Mouse (Mus musculus): ENCODE data around the gene Nrp2. TPM values are rescaled to one million over a fixed set of nuclear protein-coding genes. Genes with fewer than 3 reads are reported as not detected.

The Nrp2 gene
- polyA plus RNA-seq, 1 experiment from 2014 or later: 7.0 TPM

- Histone ChIP-seq H3K9me3 (no peaks in the 10 kb centered on the region), H3K9ac (no peak overlapping the region), H3K27me3 (replicated peaks) (no peaks in the 10 kb centered on the region), H3K27ac (replicated peaks) (no peak overlapping the region), H3K4me3 (no peak overlapping the region), H3K4me2 (no peak overlapping the region), H3K36me3 (no peaks in the 10 kb centered on the region), H3K4me1 (peaks cover 18% of the 10 kb centered on the region)
- 73% methylated on average over 8 of the region's 8 CpGs for WGBS
- no peak for ATAC-seq (ENCODE audit: extremely low read depth, insufficient number of reproducible peaks, low FRiP score, low TSS enrichment)
Observed at GRCm38 (mm10) chr1:62754066-62754835, 51.2 kb downstream of the Nrp2 start.

- 27% methylated on average over 5 of the region's 5 CpGs for WGBS
- no peak for ATAC-seq (ENCODE audit: extremely low read depth, insufficient number of reproducible peaks, low FRiP score, low TSS enrichment)
- Histone ChIP-seq H3K4me2 (0 out of 2 replicates have a peak overlapping the region, but pooled peaks have one; percentile 3), H3K9me3 (no peaks in the 10 kb centered on the region), H3K9ac (no peak overlapping the region), H3K27me3 (replicated peaks) (no peaks in the 10 kb centered on the region), H3K4me3 (no peak overlapping the region), H3K4me1 (peaks cover 13% of the 10 kb centered on the region), H3K27ac (replicated peaks) (no peak overlapping the region), H3K36me3 (0 out of 2 replicates have a peak, but pooled peaks cover 4% of the 10 kb centered on the region)
Observed at GRCm38 (mm10) chr1:62760086-62760485, 57.0 kb downstream of the Nrp2 start.

GRCm38 (mm10) chr1:62760565-62760964, 57.5 kb downstream of the Nrp2 start:
- no peaks in the 10 kb centered on the region for H3K27me3 ChIP-seq (replicated peaks)
- H3K9me3 ChIP-seq: no peaks in the 10 kb centered on the region
- ATAC-seq (ENCODE audit: extremely low read depth, insufficient number of reproducible peaks, low FRiP score, low TSS enrichment): no peak
- WGBS: 65% methylated on average over 17 of the region's 17 CpGs
- H3K27ac ChIP-seq (replicated peaks): no peak overlapping the region
- H3K9ac ChIP-seq: no peak overlapping the region
- 0 out of 2 replicates have a peak overlapping the region, but pooled peaks have one; percentile 3 for H3K4me2 ChIP-seq
- 0 out of 2 replicates have a peak, but pooled peaks cover 4% of the 10 kb centered on the region for H3K36me3 ChIP-seq
- H3K4me3 ChIP-seq: no peak overlapping the region
- peaks cover 13% of the 10 kb centered on the region for H3K4me1 ChIP-seq

- peaks cover 19% of the 10 kb centered on the region for H3K4me1 ChIP-seq
- no peaks in the 10 kb centered on the region for H3K9me3 ChIP-seq
- 80% methylated on average over 4 of the region's 4 CpGs for WGBS
- H3K27ac ChIP-seq (replicated peaks): no peak overlapping the region
- H3K4me3 ChIP-seq: no peak overlapping the region
- no peak overlapping the region for H3K4me2 ChIP-seq
- H3K9ac ChIP-seq: no peak overlapping the region
- ATAC-seq (ENCODE audit: extremely low read depth, insufficient number of reproducible peaks, low FRiP score, low TSS enrichment): no peak
- H3K36me3 ChIP-seq: 0 out of 2 replicates have a peak, but pooled peaks cover 4% of the 10 kb centered on the region
- no peaks in the 10 kb centered on the region for H3K27me3 ChIP-seq (replicated peaks)
Observed at GRCm38 (mm10) chr1:62763779-62764178, 60.7 kb downstream of the Nrp2 start.

GRCm38 (mm10) chr1:62765171-62765570, 62.1 kb downstream of the Nrp2 start:
- H3K27ac ChIP-seq (replicated peaks): no peak overlapping the region
- H3K4me3 ChIP-seq: no peak overlapping the region
- H3K36me3 ChIP-seq: 0 out of 2 replicates have a peak, but pooled peaks cover 4% of the 10 kb centered on the region
- peaks cover 10% of the 10 kb centered on the region for H3K4me1 ChIP-seq
- no peak for ATAC-seq (ENCODE audit: extremely low read depth, insufficient number of reproducible peaks, low FRiP score, low TSS enrichment)
- no peak overlapping the region for H3K9ac ChIP-seq
- H3K27me3 ChIP-seq (replicated peaks): no peaks in the 10 kb centered on the region
- H3K4me2 ChIP-seq: no peak overlapping the region
- no peaks in the 10 kb centered on the region for H3K9me3 ChIP-seq
- 56% methylated on average over 7 of the region's 7 CpGs for WGBS

- no peak overlapping the region for H3K27ac ChIP-seq (replicated peaks)
- H3K4me3 ChIP-seq: no peak overlapping the region
- no peak overlapping the region for H3K4me2 ChIP-seq
- H3K27me3 ChIP-seq (replicated peaks): no peaks in the 10 kb centered on the region
- no peaks in the 10 kb centered on the region for H3K36me3 ChIP-seq
- WGBS: 33% methylated on average over 4 of the region's 4 CpGs
- H3K9me3 ChIP-seq: no peaks in the 10 kb centered on the region
- H3K4me1 ChIP-seq: 0 out of 2 replicates have a peak, but pooled peaks cover 10% of the 10 kb centered on the region
- no peak for ATAC-seq (ENCODE audit: extremely low read depth, insufficient number of reproducible peaks, low FRiP score, low TSS enrichment)
- H3K9ac ChIP-seq: no peak overlapping the region
Observed at GRCm38 (mm10) chr1:62766766-62767165, 63.7 kb downstream of the Nrp2 start.

GRCm38 (mm10) chr1:62767611-62768010, 64.5 kb downstream of the Nrp2 start:
- H3K9ac ChIP-seq: no peak overlapping the region
- WGBS: 79% methylated on average over 9 of the region's 9 CpGs
- no peak for ATAC-seq (ENCODE audit: extremely low read depth, insufficient number of reproducible peaks, low FRiP score, low TSS enrichment)
- no peaks in the 10 kb centered on the region for H3K36me3 ChIP-seq
- 0 out of 2 replicates have a peak, but pooled peaks cover 10% of the 10 kb centered on the region for H3K4me1 ChIP-seq
- no peak overlapping the region for H3K4me2 ChIP-seq
- H3K27ac ChIP-seq (replicated peaks): no peak overlapping the region
- H3K9me3 ChIP-seq: no peaks in the 10 kb centered on the region
- no peak overlapping the region for H3K4me3 ChIP-seq
- H3K27me3 ChIP-seq (replicated peaks): no peaks in the 10 kb centered on the region

- Histone ChIP-seq H3K9ac (no peak overlapping the region), H3K9me3 (no peaks in the 10 kb centered on the region), H3K4me2 (no peak overlapping the region), H3K27ac (replicated peaks) (no peak overlapping the region), H3K4me1 (peaks cover 29% of the 10 kb centered on the region), H3K36me3 (no peaks in the 10 kb centered on the region), H3K27me3 (replicated peaks) (no peaks in the 10 kb centered on the region), H3K4me3 (no peak overlapping the region)
- WGBS: 65% methylated on average over 4 of the region's 4 CpGs
- no peak for ATAC-seq (ENCODE audit: extremely low read depth, insufficient number of reproducible peaks, low FRiP score, low TSS enrichment)
Observed at GRCm38 (mm10) chr1:62770576-62770975, 67.5 kb downstream of the Nrp2 start.

GRCm38 (mm10) chr1:62772391-62772790, 69.3 kb downstream of the Nrp2 start:
- H3K9ac ChIP-seq: no peak overlapping the region
- H3K27me3 ChIP-seq (replicated peaks): no peaks in the 10 kb centered on the region
- H3K4me2 ChIP-seq: no peak overlapping the region
- no peak for ATAC-seq (ENCODE audit: extremely low read depth, insufficient number of reproducible peaks, low FRiP score, low TSS enrichment)
- no peaks in the 10 kb centered on the region for H3K9me3 ChIP-seq
- no peak overlapping the region for H3K27ac ChIP-seq (replicated peaks)
- H3K36me3 ChIP-seq: no peaks in the 10 kb centered on the region
- no peak overlapping the region for H3K4me3 ChIP-seq
- WGBS: 79% methylated on average over 4 of the region's 4 CpGs
- peaks cover 46% of the 10 kb centered on the region for H3K4me1 ChIP-seq

GRCm38 (mm10) chr1:62773105-62773920, 70.2 kb downstream of the Nrp2 start:
- no peak overlapping the region for H3K4me2 ChIP-seq
- WGBS: 67% methylated on average over 10 of the region's 10 CpGs
- no peaks in the 10 kb centered on the region for H3K36me3 ChIP-seq
- H3K9ac ChIP-seq: no peak overlapping the region
- peaks cover 49% of the 10 kb centered on the region for H3K4me1 ChIP-seq
- no peak overlapping the region for H3K27ac ChIP-seq (replicated peaks)
- H3K9me3 ChIP-seq: no peaks in the 10 kb centered on the region
- ATAC-seq (ENCODE audit: extremely low read depth, insufficient number of reproducible peaks, low FRiP score, low TSS enrichment): no peak
- H3K27me3 ChIP-seq (replicated peaks): no peaks in the 10 kb centered on the region
- H3K4me3 ChIP-seq: no peak overlapping the region

- H3K9me3 ChIP-seq: no peaks in the 10 kb centered on the region
- 72% methylated on average over 3 of the region's 3 CpGs for WGBS
- H3K27ac ChIP-seq (replicated peaks): no peak overlapping the region
- H3K36me3 ChIP-seq: no peaks in the 10 kb centered on the region
- H3K9ac ChIP-seq: no peak overlapping the region
- no peak overlapping the region for H3K4me2 ChIP-seq
- no peak for ATAC-seq (ENCODE audit: extremely low read depth, insufficient number of reproducible peaks, low FRiP score, low TSS enrichment)
- H3K27me3 ChIP-seq (replicated peaks): no peaks in the 10 kb centered on the region
- peaks cover 49% of the 10 kb centered on the region for H3K4me1 ChIP-seq
- H3K4me3 ChIP-seq: no peak overlapping the region
Observed at GRCm38 (mm10) chr1:62773921-62774191, 70.8 kb downstream of the Nrp2 start.

Measured in heart, embryonic 13.5 days (tissue).